Mouse (Mus musculus) limb, embryonic 12.5 days (tissue): Measurements from ENCODE around the gene Timm17a. TPM values are rescaled to one million over a fixed set of nuclear protein-coding genes. Genes with fewer than 3 reads are reported as not detected.

Source experiments
- ATAC-seq: fragments of 200-750 bp; cut with Nextera tagmentation; 2 replicates; pipeline ENCODE4 v1.8.0; 2017; ENCODE audit warnings: low read depth, moderate TSS enrichment; ENCODE audit not compliant: insufficient number of reproducible peaks, insufficient read depth, low FRiP score, low TSS enrichment
- H3K27ac ChIP-seq: fragments of 300-500 bp; sonication (generic); 2 replicates; pipeline ENCODE4 v1.5.1; 2016; ENCODE audit warnings: mild to moderate bottlenecking, moderate library complexity
- H3K27me3 ChIP-seq: fragments of 300-500 bp; sonication (generic); 2 replicates; pipeline ENCODE4 v1.6.1; 2016; ENCODE audit warnings: mild to moderate bottlenecking, moderate library complexity
- H3K36me3 ChIP-seq: fragments of 300-500 bp; sonication (generic); 2 replicates; pipeline ENCODE4 v1.6.1; 2016; ENCODE audit warnings: mild to moderate bottlenecking, moderate library complexity
- H3K4me1 ChIP-seq: fragments of 300-500 bp; sonication (generic); replicated peaks from 2 replicates; pipeline ENCODE4 v1.6.1; 2016
- H3K4me2 ChIP-seq: fragments of 300-500 bp; sonication (generic); 2 replicates; pipeline ENCODE4 v1.6.1; 2016; ENCODE audit warnings: mild to moderate bottlenecking, moderate library complexity
- H3K4me3 ChIP-seq: fragments of 300-500 bp; sonication (generic); replicated peaks from 2 replicates; pipeline ENCODE4 v1.5.1; 2016; ENCODE audit warnings: mild to moderate bottlenecking
- H3K9ac ChIP-seq: fragments of 300-500 bp; sonication (generic); replicated peaks from 2 replicates; pipeline ENCODE4 v1.6.1; 2016; ENCODE audit warnings: mild to moderate bottlenecking, moderate library complexity
- H3K9me3 ChIP-seq: fragments of 300-500 bp; sonication (generic); 2 replicates; pipeline ENCODE4 v1.6.1; 2016; ENCODE audit warnings: mild to moderate bottlenecking, moderate library complexity
- WGBS: fragments of 180-500 bp; shearing (Covaris S2); methylation state at CpG from one replicate; pipeline ENCODE4 v1.1.7; 2016; 5-methylcytosine and 5-hydroxymethylcytosine counted together
- polyA plus RNA-seq: library from polyadenylated mRNA; unstranded; fragments of >200 nt; fragmentation: Nextera tagmentation; extraction: Ambion mirVana; gene quantifications from 2 replicates; pipeline ENCODE4 v1.2.1, GENCODE M21; 2016

The Timm17a gene
- polyA plus RNA-seq, 1 experiment from 2014 or later = 193 TPM

GRCm38 (mm10) chr1:135280646-135281045 lies 32.9 kb downstream of the Timm17a start:
- ATAC-seq = no peak
- Histone ChIP-seq H3K4me1 (0 out of 2 replicates have a peak, but pooled peaks cover 18% of the 10 kb centered on the region), H3K9ac (no peak overlapping the region), H3K4me3 (no peak overlapping the region), H3K4me2 (no peak overlapping the region), H3K27me3 (no peaks in the 10 kb centered on the region), H3K36me3 (peaks cover 42% of the 10 kb centered on the region), H3K27ac (no peak overlapping the region), H3K9me3 (no peaks in the 10 kb centered on the region)
- 85% methylated on average over 9 of the region's 9 CpGs for WGBS

- Histone ChIP-seq H3K4me2 (no peak overlapping the region), H3K27me3 (no peaks in the 10 kb centered on the region), H3K9me3 (no peaks in the 10 kb centered on the region), H3K36me3 (peaks cover 84% of the 10 kb centered on the region), H3K27ac (no peak overlapping the region), H3K9ac (no peak overlapping the region), H3K4me3 (no peak overlapping the region), H3K4me1 (no peaks in the 10 kb centered on the region)
- ATAC-seq = no peak
- WGBS = 84% methylated on average over 9 of the region's 9 CpGs
Measured at GRCm38 (mm10) chr1:135271371-135271770, 42.2 kb downstream of the Timm17a start.

- no peak for ATAC-seq
- H3K4me1 ChIP-seq = no peaks in the 10 kb centered on the region
- H3K27me3 ChIP-seq = no peaks in the 10 kb centered on the region
- no peak overlapping the region for H3K9ac ChIP-seq
- H3K4me3 ChIP-seq = no peak overlapping the region
- H3K36me3 ChIP-seq = peaks cover 95% of the 10 kb centered on the region
- 87% methylated on average over 10 of the region's 10 CpGs for WGBS
- no peaks in the 10 kb centered on the region for H3K9me3 ChIP-seq
- H3K4me2 ChIP-seq = no peak overlapping the region
- H3K27ac ChIP-seq = no peak overlapping the region
Measured at GRCm38 (mm10) chr1:135267663-135268446, 45.7 kb downstream of the Timm17a start.

GRCm38 (mm10) chr1:135265834-135266233 lies 47.7 kb downstream of the Timm17a start:
- Histone ChIP-seq H3K27me3 (no peaks in the 10 kb centered on the region), H3K36me3 (peaks cover 91% of the 10 kb centered on the region), H3K4me3 (no peak overlapping the region), H3K4me2 (no peak overlapping the region), H3K27ac (no peak overlapping the region), H3K9me3 (no peaks in the 10 kb centered on the region), H3K4me1 (no peaks in the 10 kb centered on the region), H3K9ac (no peak overlapping the region)
- WGBS = 88% methylated on average over 5 of the region's 5 CpGs
- ATAC-seq = no peak

GRCm38 (mm10) chr1:135263316-135263715 lies 50.3 kb downstream of the Timm17a start:
- Histone ChIP-seq H3K4me2 (no peak overlapping the region), H3K27ac (no peak overlapping the region), H3K36me3 (peaks cover 70% of the 10 kb centered on the region), H3K4me1 (peaks cover 7% of the 10 kb centered on the region), H3K9me3 (no peaks in the 10 kb centered on the region), H3K27me3 (no peaks in the 10 kb centered on the region), H3K4me3 (no peak overlapping the region), H3K9ac (no peak overlapping the region)
- WGBS = 86% methylated on average over 9 of the region's 9 CpGs
- ATAC-seq = no peak

- Histone ChIP-seq H3K4me3 (no peak overlapping the region), H3K36me3 (peaks cover 60% of the 10 kb centered on the region)
- 92% methylated on average over 3 of the region's 3 CpGs for WGBS
Measured at GRCm38 (mm10) chr1:135262329-135262728, 51.2 kb downstream of the Timm17a start.

GRCm38 (mm10) chr1:135260931-135261330 lies 52.6 kb downstream of the Timm17a start:
- Histone ChIP-seq H3K9me3 (no peaks in the 10 kb centered on the region), H3K36me3 (peaks cover 46% of the 10 kb centered on the region), H3K4me3 (no peak overlapping the region), H3K4me1 (peaks cover 18% of the 10 kb centered on the region), H3K9ac (no peak overlapping the region), H3K27ac (peak overlapping the region; percentile 62; the same call in 1 of the 2 replicates), H3K4me2 (no peak overlapping the region), H3K27me3 (no peaks in the 10 kb centered on the region)
- 60% methylated on average over 6 of the region's 6 CpGs for WGBS
- ATAC-seq = no peak

More at GRCm38 (mm10) chr1:135262329-135262728, 51.2 kb downstream of the Timm17a start:
- no peak for ATAC-seq
- H3K9me3 ChIP-seq = no peaks in the 10 kb centered on the region
- no peak overlapping the region for H3K4me2 ChIP-seq
- H3K9ac ChIP-seq = no peak overlapping the region
- H3K27me3 ChIP-seq = no peaks in the 10 kb centered on the region
- no peak overlapping the region for H3K27ac ChIP-seq
- H3K4me1 ChIP-seq = peaks cover 16% of the 10 kb centered on the region

GRCm38 (mm10) chr1:135259128-135259436 lies 54.5 kb downstream of the Timm17a start:
- no peak overlapping the region; the same call in 1 of the 2 replicates for H3K9ac ChIP-seq
- no peaks in the 10 kb centered on the region for H3K27me3 ChIP-seq
- peak overlapping the region; percentile 34 for H3K4me3 ChIP-seq
- peak; percentile 65; the same call in 1 of the 2 replicates for ATAC-seq
- no peaks in the 10 kb centered on the region for H3K9me3 ChIP-seq
- peaks cover 26% of the 10 kb centered on the region for H3K4me1 ChIP-seq
- 2% methylated on average over 10 of the region's 10 CpGs for whole genome bisulfite sequencing
- H3K4me2 ChIP-seq = peak overlapping the region; percentile 67
- H3K36me3 ChIP-seq = peaks cover 28% of the 10 kb centered on the region
- peak overlapping the region; percentile 86 for H3K27ac ChIP-seq

GRCm38 (mm10) chr1:135258380-135259127 lies 55.0 kb downstream of the Timm17a start, which contains the start of gene Elf3:
Elf3 (minus strand) TSS chr1:135258568.
- H3K4me3 ChIP-seq = peak within 1 kb of the TSS; percentile 34
- peak within 1 kb of the TSS; percentile 67 for H3K4me2 ChIP-seq
- peak within 1 kb of the TSS; percentile 86 for H3K27ac ChIP-seq
- peak within 1 kb of the TSS; percentile 54 for H3K9ac ChIP-seq
- H3K27me3 ChIP-seq = no peaks in the 10 kb centered on the region
- H3K36me3 ChIP-seq = peaks cover 23% of the 10 kb centered on the region
- H3K9me3 ChIP-seq = no peaks in the 10 kb centered on the region
- H3K4me1 ChIP-seq = peaks cover 26% of the 10 kb centered on the region
- WGBS = 3% methylated on average over 19 of the region's 19 CpGs
- ATAC-seq = peak; percentile 62; the same call in 1 of the 2 replicates

- ATAC-seq = no peak
- H3K27me3 ChIP-seq = no peaks in the 10 kb centered on the region
- no peaks in the 10 kb centered on the region; the same call in 1 of the 2 replicates for H3K36me3 ChIP-seq
- no peak overlapping the region for H3K27ac ChIP-seq
- no peak overlapping the region for H3K4me3 ChIP-seq
- H3K4me1 ChIP-seq = peaks cover 32% of the 10 kb centered on the region
- H3K4me2 ChIP-seq = no peak overlapping the region
- H3K9ac ChIP-seq = no peak overlapping the region
- no peaks in the 10 kb centered on the region for H3K9me3 ChIP-seq
- 77% methylated on average over 6 of the region's 6 CpGs for WGBS
Measured at GRCm38 (mm10) chr1:135256299-135256698, 57.3 kb downstream of the Timm17a start.

GRCm38 (mm10) chr1:135252854-135253253 lies 60.7 kb downstream of the Timm17a start:
- ATAC-seq = no peak
- Histone ChIP-seq H3K9ac (no peak overlapping the region), H3K4me2 (no peak overlapping the region), H3K36me3 (no peaks in the 10 kb centered on the region), H3K4me3 (no peak overlapping the region), H3K27me3 (peaks cover 13% of the 10 kb centered on the region), H3K4me1 (peaks cover 20% of the 10 kb centered on the region), H3K9me3 (no peaks in the 10 kb centered on the region), H3K27ac (no peak overlapping the region)
- WGBS = 39% methylated on average over 4 of the region's 4 CpGs
